Mouse (Mus musculus) forebrain, embryonic 13.5 days (tissue): ENCODE data around the gene Fam169b. TPM values are rescaled to one million over a fixed set of nuclear protein-coding genes. Genes with fewer than 3 reads are reported as not detected.
"Not testable (repeated sequence)": the region's sequence is repeated elsewhere in the genome, so short reads cannot be mapped to it uniquely, and the experiment has no call there.

Source experiments
- ATAC-seq: fragments of 200-750 bp; cut with Nextera tagmentation; 2 replicates; pipeline ENCODE4 v1.8.0; 2017
- H3K27ac ChIP-seq: fragments of 300-500 bp; sonication (generic); 2 replicates; pipeline ENCODE4 v1.5.1; 2015; ENCODE audit warnings: inconsistent platforms, mild to moderate bottlenecking, moderate library complexity
- H3K27me3 ChIP-seq: fragments of 300-500 bp; sonication (generic); 2 replicates; pipeline ENCODE4 v1.6.1; 2015; ENCODE audit warnings: mild to moderate bottlenecking, inconsistent platforms
- H3K36me3 ChIP-seq: fragments of 300-500 bp; sonication (generic); 2 replicates; pipeline ENCODE4 v1.6.1; 2015; ENCODE audit warnings: mild to moderate bottlenecking, inconsistent platforms; ENCODE audit not compliant: poor library complexity, severe bottlenecking
- H3K4me1 ChIP-seq: fragments of 300-500 bp; sonication (generic); 2 replicates; pipeline ENCODE4 v1.6.1; 2015; ENCODE audit warnings: inconsistent platforms
- H3K4me2 ChIP-seq: fragments of 300-500 bp; sonication (generic); 2 replicates; pipeline ENCODE4 v1.6.1; 2015; ENCODE audit warnings: inconsistent platforms, mild to moderate bottlenecking, moderate library complexity
- H3K4me3 ChIP-seq: fragments of 300-500 bp; sonication (generic); 2 replicates; pipeline ENCODE4 v1.5.1; 2015; ENCODE audit warnings: mild to moderate bottlenecking, inconsistent platforms
- H3K9ac ChIP-seq: fragments of 300-500 bp; sonication (generic); 2 replicates; pipeline ENCODE4 v1.6.1; 2015; ENCODE audit warnings: mild to moderate bottlenecking, inconsistent platforms
- H3K9me3 ChIP-seq: fragments of 300-500 bp; sonication (generic); replicated peaks from 2 replicates; pipeline ENCODE4 v1.6.1; 2016; ENCODE audit warnings: inconsistent platforms
- WGBS: fragments of 180-500 bp; shearing (Covaris S2); methylation state at CpG from one replicate; pipeline ENCODE4 v1.1.7; 2015; 5-methylcytosine and 5-hydroxymethylcytosine counted together
- polyA plus RNA-seq: library from polyadenylated mRNA; unstranded; fragments of >200 nt; fragmentation: Nextera tagmentation; extraction: Ambion mirVana; gene quantifications from 2 replicates; pipeline ENCODE4 v1.2.1, GENCODE M21; 2015

Gene Fam169b
- polyA plus RNA-seq, 1 experiment from 2014 or later: not detected

- Histone ChIP-seq H3K4me3 (no peak overlapping the region), H3K36me3 (no peaks in the 10 kb centered on the region), H3K27ac (no peak overlapping the region), H3K4me2 (no peak overlapping the region), H3K9me3 (no peaks in the 10 kb centered on the region), H3K9ac (no peak overlapping the region), H3K4me1 (peaks cover 10% of the 10 kb centered on the region), H3K27me3 (peaks cover 29% of the 10 kb centered on the region)
- ATAC-seq: no peak
- 89% methylated on average over 7 of the region's 7 CpGs for WGBS
Observed at GRCm38 (mm10) chr7:68279481-68279880, 5.8 kb downstream of the Fam169b start.

- Histone ChIP-seq H3K36me3 (no peaks in the 10 kb centered on the region), H3K27ac (no peak overlapping the region), H3K9me3 (no peaks in the 10 kb centered on the region), H3K27me3 (peaks cover 23% of the 10 kb centered on the region), H3K9ac (no peak overlapping the region), H3K4me1 (peaks cover 10% of the 10 kb centered on the region), H3K4me2 (no peak overlapping the region), H3K4me3 (no peak overlapping the region)
- WGBS: 94% methylated on average over 19 of the region's 19 CpGs
- no peak for ATAC-seq
Observed at GRCm38 (mm10) chr7:68280352-68280869, 6.8 kb downstream of the Fam169b start.

GRCm38 (mm10) chr7:68281341-68281740 lies 7.7 kb downstream of the Fam169b start:
- H3K4me2 ChIP-seq: no peak overlapping the region
- WGBS: 81% methylated on average over 5 of the region's 5 CpGs

GRCm38 (mm10) chr7:68282304-68283132 lies 8.9 kb downstream of the Fam169b start:
- Histone ChIP-seq H3K9me3 (no peaks in the 10 kb centered on the region), H3K4me1 (no peaks in the 10 kb centered on the region)
- ATAC-seq: no peak

More at GRCm38 (mm10) chr7:68281341-68281740, 7.7 kb downstream of the Fam169b start:
- no peaks in the 10 kb centered on the region for H3K36me3 ChIP-seq
- peaks cover 1% of the 10 kb centered on the region; the same call in 1 of the 2 replicates for H3K4me1 ChIP-seq
- H3K4me3 ChIP-seq: no peak overlapping the region
- peaks cover 14% of the 10 kb centered on the region for H3K27me3 ChIP-seq
- no peak overlapping the region for H3K27ac ChIP-seq
- H3K9ac ChIP-seq: no peak overlapping the region
- no peaks in the 10 kb centered on the region for H3K9me3 ChIP-seq
- ATAC-seq: no peak

GRCm38 (mm10) chr7:68283133-68283520 lies 9.5 kb downstream of the Fam169b start:
- 89% methylated on average over 4 of the region's 4 CpGs for WGBS
- H3K4me2 ChIP-seq, H3K4me3 ChIP-seq, H3K36me3 ChIP-seq, H3K9ac ChIP-seq, H3K9me3 ChIP-seq, H3K27me3 ChIP-seq, H3K4me1 ChIP-seq, H3K27ac ChIP-seq, ATAC-seq: not testable (repeated sequence)

More at GRCm38 (mm10) chr7:68282304-68283132, 8.9 kb downstream of the Fam169b start:
- WGBS: 93% methylated on average over 22 of the region's 22 CpGs
- Histone ChIP-seq H3K27ac (no peak overlapping the region), H3K4me2 (no peak overlapping the region), H3K4me3 (no peak overlapping the region), H3K36me3 (no peaks in the 10 kb centered on the region), H3K9ac (no peak overlapping the region), H3K27me3 (0 out of 2 replicates have a peak, but pooled peaks cover 6% of the 10 kb centered on the region)

- no peaks in the 10 kb centered on the region for H3K4me1 ChIP-seq
- no peak overlapping the region for H3K4me2 ChIP-seq
- H3K9ac ChIP-seq: no peak overlapping the region
- no peaks in the 10 kb centered on the region for H3K36me3 ChIP-seq
- WGBS: 93% methylated on average over 7 of the region's 7 CpGs
- no peak overlapping the region for H3K4me3 ChIP-seq
- no peak overlapping the region for H3K27ac ChIP-seq
- no peaks in the 10 kb centered on the region for H3K27me3 ChIP-seq
- ATAC-seq: no peak
- H3K9me3 ChIP-seq: no peaks in the 10 kb centered on the region
Observed at GRCm38 (mm10) chr7:68283776-68284175, 10.1 kb downstream of the Fam169b start.

GRCm38 (mm10) chr7:68285851-68286298 lies 12.2 kb downstream of the Fam169b start:
- Histone ChIP-seq H3K9me3 (no peaks in the 10 kb centered on the region), H3K4me2 (no peak overlapping the region), H3K4me3 (no peak overlapping the region), H3K9ac (no peak overlapping the region), H3K27me3 (no peaks in the 10 kb centered on the region), H3K27ac (no peak overlapping the region), H3K4me1 (no peaks in the 10 kb centered on the region), H3K36me3 (no peaks in the 10 kb centered on the region)
- 89% methylated on average over 8 of the region's 8 CpGs for WGBS
- ATAC-seq: no peak

- Histone ChIP-seq H3K4me3 (no peak overlapping the region), H3K4me2 (no peak overlapping the region), H3K4me1 (no peaks in the 10 kb centered on the region), H3K36me3 (no peaks in the 10 kb centered on the region), H3K27me3 (no peaks in the 10 kb centered on the region), H3K9me3 (no peaks in the 10 kb centered on the region), H3K27ac (no peak overlapping the region), H3K9ac (no peak overlapping the region)
- ATAC-seq: no peak
- 94% methylated on average over 24 of the region's 24 CpGs for WGBS
Observed at GRCm38 (mm10) chr7:68286526-68287481, 13.2 kb downstream of the Fam169b start.

- Histone ChIP-seq H3K4me3 (no peak overlapping the region), H3K4me2 (no peak overlapping the region), H3K9ac (no peak overlapping the region), H3K4me1 (no peaks in the 10 kb centered on the region), H3K36me3 (no peaks in the 10 kb centered on the region), H3K27me3 (no peaks in the 10 kb centered on the region), H3K27ac (no peak overlapping the region), H3K9me3 (no peaks in the 10 kb centered on the region)
- no peak for ATAC-seq
- 88% methylated on average over 2 of the region's 2 CpGs for WGBS
Observed at GRCm38 (mm10) chr7:68287582-68287981, 13.9 kb downstream of the Fam169b start.

GRCm38 (mm10) chr7:68288000-68288399 lies 14.4 kb downstream of the Fam169b start:
- H3K27me3 ChIP-seq, H3K4me3 ChIP-seq, H3K4me2 ChIP-seq, ATAC-seq, H3K9me3 ChIP-seq, H3K9ac ChIP-seq, H3K36me3 ChIP-seq, H3K4me1 ChIP-seq, H3K27ac ChIP-seq: not testable (repeated sequence)
- WGBS: 92% methylated on average over 4 of the region's 4 CpGs

GRCm38 (mm10) chr7:68289081-68289480 lies 15.4 kb downstream of the Fam169b start:
- Histone ChIP-seq H3K36me3 (no peaks in the 10 kb centered on the region), H3K9ac (no peak overlapping the region), H3K9me3 (no peaks in the 10 kb centered on the region), H3K4me1 (no peaks in the 10 kb centered on the region), H3K27me3 (no peaks in the 10 kb centered on the region), H3K4me3 (no peak overlapping the region), H3K27ac (no peak overlapping the region), H3K4me2 (no peak overlapping the region)
- 95% methylated on average over 8 of the region's 8 CpGs for WGBS
- no peak for ATAC-seq

- H3K9ac ChIP-seq: no peak overlapping the region
- 80% methylated on average over 1 of the region's 1 CpGs for WGBS
- no peaks in the 10 kb centered on the region for H3K36me3 ChIP-seq
- H3K4me3 ChIP-seq: no peak overlapping the region
- no peaks in the 10 kb centered on the region for H3K4me1 ChIP-seq
- H3K9me3 ChIP-seq: no peaks in the 10 kb centered on the region
- H3K27me3 ChIP-seq: no peaks in the 10 kb centered on the region
- H3K4me2 ChIP-seq: no peak overlapping the region
- no peak for ATAC-seq
- no peak overlapping the region for H3K27ac ChIP-seq
Observed at GRCm38 (mm10) chr7:68291603-68292002, 18.0 kb downstream of the Fam169b start.
